Mouse (Mus musculus) ES-E14 (cell line): ENCODE measurements around the gene Pam. TPM values are rescaled to one million over a fixed set of nuclear protein-coding genes. Genes with fewer than 3 reads are reported as not detected.

Source experiments
- DNase-seq: peaks from one replicate; pipeline ENCODE4 v3.0.0-alpha.2; 2013; ENCODE audit warnings: low read depth, low spot score
- H3K27ac ChIP-seq: 2 replicates; pipeline ENCODE4 v1.5.1; 2012; ENCODE audit warnings: low read depth, mild to moderate bottlenecking, low read length, moderate library complexity, mixed read lengths; ENCODE audit not compliant: poor library complexity, insufficient read depth, severe bottlenecking
- H3K36me3 ChIP-seq: 2 replicates; pipeline ENCODE4 v1.6.1; 2012; ENCODE audit warnings: mild to moderate bottlenecking, low read length, moderate library complexity, mixed read lengths; ENCODE audit not compliant: control insufficient read depth, poor library complexity, insufficient read depth, severe bottlenecking
- H3K4me1 ChIP-seq, 2 experiments: fragments of 150-350 bp in 1 of 2; sonication (generic) in 1 of 2; 2 replicates each; pipeline ENCODE4 v1.6.1; 2012; ENCODE audit warnings: low read length in 2 of 2, mild to moderate bottlenecking in 1 of 2, mixed read lengths in 1 of 2; ENCODE audit not compliant: control insufficient read depth in 2 of 2, insufficient read depth in 2 of 2, poor library complexity in 1 of 2
- H3K4me3 ChIP-seq, 2 experiments: fragments of 150-350 bp in 1 of 2; sonication (generic) in 1 of 2; 2 replicates each; pipeline ENCODE4 v1.5.1; 2012; ENCODE audit warnings: low read length in 2 of 2, low read depth in 1 of 2, mild to moderate bottlenecking in 1 of 2, mixed read lengths in 1 of 2; ENCODE audit not compliant: insufficient read depth in 1 of 2, poor library complexity in 1 of 2, severe bottlenecking in 1 of 2
- H3K9ac ChIP-seq: 2 replicates; pipeline ENCODE4 v1.6.1; 2012; ENCODE audit warnings: low read depth, mild to moderate bottlenecking, low read length, mixed read lengths; ENCODE audit not compliant: poor library complexity, insufficient read depth, severe bottlenecking
- H3K9me3 ChIP-seq: fragments of 150-350 bp; sonication (generic); 2 replicates; pipeline ENCODE4 v1.6.1; 2012; ENCODE audit warnings: low read depth, mild to moderate bottlenecking, low read length; ENCODE audit not compliant: control insufficient read depth, insufficient read depth
- CHD2 ChIP-seq: IDR thresholded peaks from 2 replicates; pipeline ENCODE4 v1.6.1; 2014; ENCODE audit warnings: mild to moderate bottlenecking, low read depth, low read length, inconsistent platforms
- HCFC1 ChIP-seq: IDR thresholded peaks from 2 replicates; pipeline ENCODE4 v1.6.1; 2012; ENCODE audit warnings: low read length, inconsistent platforms, borderline replicate concordance; ENCODE audit not compliant: insufficient read depth
- MAFK ChIP-seq: IDR thresholded peaks from 2 replicates; pipeline ENCODE4 v1.6.1; 2014; ENCODE audit warnings: mild to moderate bottlenecking, low read depth, low read length, inconsistent platforms; ENCODE audit not compliant: insufficient read depth
- ZC3H11A ChIP-seq: IDR thresholded peaks from 2 replicates; pipeline ENCODE4 v1.6.1; 2012; ENCODE audit warnings: low read depth, mild to moderate bottlenecking, inconsistent platforms, low read length, borderline replicate concordance
- ZNF384 ChIP-seq: IDR thresholded peaks from 2 replicates; pipeline ENCODE4 v1.6.1; 2012; ENCODE audit warnings: low read depth, low read length, inconsistent platforms
- in situ Hi-C, 2 experiments: fragments of 600-800 bp; cut with MboI; formaldehyde crosslinking; loops; one replicate each; pipeline ENCODE4 v1.15.1; 2025; ENCODE audit warnings: low sequenced_read_pairs in 2 of 2, inconsistent platforms in 1 of 2; ENCODE audit not compliant: unreplicated experiment in 2 of 2
- total RNA-seq: library from RNA; depleted of rRNA; stranded (reverse); fragments of 300-350 nt; gene quantifications from 2 replicates; pipeline ENCODE4 v1.2.3, GENCODE M21; 2012

Pam gene
- total RNA-seq, 1 experiment: 16.0 TPM

DNA sequence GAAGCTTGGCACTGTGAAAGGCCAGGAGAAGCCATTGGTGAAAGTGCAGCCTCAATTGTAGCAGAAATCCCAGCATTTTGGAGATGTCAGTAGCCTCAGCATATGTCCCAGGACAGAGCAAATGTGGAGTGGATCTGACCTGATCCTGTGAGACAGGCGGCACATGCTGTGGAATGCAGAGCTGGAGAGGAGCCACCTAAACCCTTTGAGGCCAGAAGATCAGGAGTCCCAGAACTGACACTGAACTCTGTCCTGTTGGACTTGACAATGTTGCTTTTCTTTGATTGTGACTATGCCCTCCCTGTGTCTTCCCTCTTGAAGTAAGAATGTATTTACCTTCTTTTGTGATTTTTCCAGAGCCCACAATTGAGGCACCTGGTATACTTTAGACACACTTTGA lies 33.7 kb upstream of the Pam start:
- Histone ChIP-seq H3K9ac (no peak overlapping the region), H3K36me3 (no peaks in the 10 kb centered on the region), H3K27ac (no peak overlapping the region), H3K9me3 (no peaks in the 10 kb centered on the region), H3K4me1 (no peaks in the 10 kb centered on the region), H3K4me3 (no peak overlapping the region)
- TF ChIP-seq HCFC1 (no peak), ZC3H11A (no peak), MAFK (no peak), CHD2 (no peak), ZNF384 (no peak)
- in situ Hi-C loops: no loop called here
- DNase-seq: no peak

DNA sequence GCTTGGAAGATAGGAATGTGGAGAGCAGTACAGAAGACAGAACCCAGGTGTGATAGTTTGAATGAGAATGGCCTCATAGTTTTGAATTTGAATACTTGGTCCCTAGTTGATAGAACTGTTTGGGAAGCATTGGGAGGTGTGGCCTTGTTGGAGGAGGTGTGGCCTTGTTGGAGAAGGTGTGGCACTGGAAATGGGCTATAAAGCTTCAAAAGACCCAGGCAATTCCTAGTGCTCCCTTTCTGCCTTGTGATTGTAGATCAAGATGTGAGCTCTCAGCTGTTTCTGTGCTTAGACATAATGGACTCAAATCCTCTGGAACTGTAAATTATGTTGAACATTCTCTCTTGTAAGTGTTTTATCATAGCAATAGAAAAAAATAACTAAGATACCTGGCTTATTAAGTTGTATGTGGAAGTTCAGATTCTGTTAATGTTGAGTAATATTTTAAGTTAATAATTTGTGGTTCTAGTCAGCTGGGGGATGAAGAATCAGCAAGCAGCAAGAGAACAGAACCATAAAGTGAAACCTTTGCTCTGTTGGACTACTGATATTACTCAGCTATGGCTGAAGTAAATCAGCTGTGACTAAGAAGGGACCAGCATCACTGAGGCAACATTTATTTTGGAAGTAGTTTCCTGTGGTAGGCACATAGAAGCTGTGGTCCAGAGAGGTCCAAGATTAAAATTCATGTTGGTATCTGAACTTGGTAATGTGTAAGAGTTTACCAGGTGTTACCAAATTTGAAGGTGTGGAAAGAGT lies 33.1 kb upstream of the Pam start:
- H3K36me3 ChIP-seq: no peaks in the 10 kb centered on the region
- H3K4me3 ChIP-seq: no peak overlapping the region
- H3K9me3 ChIP-seq: no peaks in the 10 kb centered on the region
- in situ Hi-C loops: no loop called here
- no peaks in the 10 kb centered on the region for H3K4me1 ChIP-seq
- TF ChIP-seq CHD2: no peak
- TF ChIP-seq ZNF384: no peak
- TF ChIP-seq HCFC1: no peak
- no peak for TF ChIP-seq MAFK
- TF ChIP-seq ZC3H11A: no peak
- H3K27ac ChIP-seq: no peak overlapping the region
- DNase-seq: no peak
- H3K9ac ChIP-seq: no peak overlapping the region

DNA sequence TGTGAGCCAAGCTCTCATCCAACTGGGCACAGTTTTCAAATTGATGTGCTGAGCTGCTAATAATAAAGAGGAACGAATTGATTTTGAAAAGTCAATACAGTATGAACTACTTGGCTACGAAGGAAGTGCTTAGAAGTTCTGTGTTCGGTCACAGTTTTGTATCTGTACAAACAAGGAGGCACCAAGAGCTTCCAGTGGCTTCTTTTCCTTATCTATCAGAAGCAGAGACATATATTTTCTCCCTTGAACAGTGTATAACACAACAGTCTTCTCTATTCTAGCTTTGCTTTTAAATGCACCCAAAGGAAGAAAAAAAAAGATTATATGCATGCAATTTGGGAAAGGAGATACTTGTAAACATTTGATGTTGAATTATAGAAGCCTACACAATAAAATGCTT lies 30.8 kb upstream of the Pam start:
- H3K9me3 ChIP-seq: no peaks in the 10 kb centered on the region
- in situ Hi-C loops: no loop called here
- H3K4me1 ChIP-seq: no peaks in the 10 kb centered on the region
- no peak overlapping the region for H3K27ac ChIP-seq
- H3K36me3 ChIP-seq: no peaks in the 10 kb centered on the region
- TF ChIP-seq ZC3H11A: no peak
- no peak for DNase-seq
- H3K4me3 ChIP-seq: no peak overlapping the region
- H3K9ac ChIP-seq: no peak overlapping the region

DNA sequence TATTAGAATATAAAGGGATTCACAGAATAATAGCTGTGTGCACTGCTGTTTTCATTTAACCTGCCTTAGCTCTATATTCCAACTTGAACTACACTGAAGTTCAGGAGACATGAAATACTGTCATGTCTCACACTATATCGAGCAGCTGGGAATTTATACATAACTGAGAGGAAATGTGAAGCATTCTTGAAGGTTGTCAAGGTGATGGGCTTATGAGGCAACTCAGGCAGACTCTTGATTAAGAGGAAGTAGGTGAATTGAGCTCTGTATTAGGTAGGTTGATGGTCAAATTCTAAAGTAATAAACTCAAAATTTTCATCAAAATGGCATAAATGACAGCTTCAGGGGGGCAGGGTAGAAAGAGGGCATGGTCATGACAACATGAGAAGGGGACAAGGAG lies 29.3 kb upstream of the Pam start:
- no peak for DNase-seq
- Histone ChIP-seq H3K9ac (no peak overlapping the region), H3K4me3 (no peak overlapping the region), H3K9me3 (no peaks in the 10 kb centered on the region), H3K27ac (no peak overlapping the region), H3K36me3 (no peaks in the 10 kb centered on the region), H3K4me1 (no peaks in the 10 kb centered on the region)
- in situ Hi-C loops: no loop called here
- no peak for TF ChIP-seq CHD2
- no peak for TF ChIP-seq HCFC1
- no peak for TF ChIP-seq ZNF384
- TF ChIP-seq ZC3H11A: no peak
- TF ChIP-seq MAFK: no peak

DNA sequence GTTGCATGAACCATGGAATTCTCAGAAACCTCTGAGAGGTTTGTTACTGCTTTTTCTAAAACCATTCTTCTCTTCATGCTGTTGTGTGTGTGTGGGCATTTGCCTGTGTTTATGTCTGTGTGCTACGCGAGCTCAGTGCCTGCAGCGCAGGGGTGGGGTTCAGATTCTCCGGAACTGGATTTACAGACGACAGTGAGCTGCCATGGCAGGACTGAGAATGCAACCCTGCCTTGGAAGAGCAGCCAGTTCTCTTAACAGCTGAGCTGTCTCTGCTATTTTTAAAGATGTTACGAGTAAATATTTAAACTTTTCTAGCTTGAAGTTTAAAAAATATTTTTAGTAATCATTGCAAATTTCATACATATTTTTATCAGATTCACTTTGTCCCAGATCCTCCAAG lies 24.1 kb upstream of the Pam start:
- no peak overlapping the region for H3K9ac ChIP-seq
- H3K9me3 ChIP-seq: no peaks in the 10 kb centered on the region
- no peaks in the 10 kb centered on the region for H3K4me1 ChIP-seq
- no peaks in the 10 kb centered on the region for H3K36me3 ChIP-seq
- H3K4me3 ChIP-seq: no peak overlapping the region
- in situ Hi-C loops: no loop called here
- DNase-seq: no peak
- no peak for TF ChIP-seq ZC3H11A
- H3K27ac ChIP-seq: no peak overlapping the region
